Mouse (Mus musculus): ENCODE results near the gene Gm884. TPM values are rescaled to one million over a fixed set of nuclear protein-coding genes. Genes with fewer than 3 reads are reported as not detected.
"Not testable (repeated sequence)": the region's sequence is repeated elsewhere in the genome, so short reads cannot be mapped to it uniquely, and the experiment has no call there.

The Gm884 gene
- polyA plus RNA-seq, 1 experiment from 2014 or later = not detected

- H3K9ac ChIP-seq (ENCODE audit: low read length) = no peak overlapping the region
- H3K4me1 ChIP-seq (replicated peaks; ENCODE audit: control insufficient read depth, insufficient read depth, low read length) = no peaks in the 10 kb centered on the region
- no peak overlapping the region for H3K4me3 ChIP-seq (ENCODE audit: low read depth, low read length)
- ATAC-seq (replicated peaks; ENCODE audit: low FRiP score) = no peak
- H3K27me3 ChIP-seq (ENCODE audit: control insufficient read depth, insufficient read depth, low read length) = no peaks in the 10 kb centered on the region
- no peak overlapping the region for H3K27ac ChIP-seq (ENCODE audit: low read depth, low read length)
- 94% methylated on average over 11 of the region's 11 CpGs for WGBS
- H3K9me3 ChIP-seq (ENCODE audit: control insufficient read depth, low read length) = peaks cover 3% of the 10 kb centered on the region
- no peaks in the 10 kb centered on the region for H3K36me3 ChIP-seq (ENCODE audit: control insufficient read depth, insufficient read depth, low read length)
- DNase-seq (ENCODE audit: low spot score) = no peak
- no peak overlapping the region for H3K4me2 ChIP-seq (ENCODE audit: low read depth, low read length, severe bottlenecking)
Observed at GRCm38 (mm10) chr11:103578339-103578738, 42.6 kb downstream of the Gm884 start.

- DNase-seq (ENCODE audit: low spot score) = no peak
- Histone ChIP-seq H3K4me3 (ENCODE audit: low read depth, low read length) (no peak overlapping the region), H3K9ac (ENCODE audit: low read length) (no peak overlapping the region), H3K27me3 (ENCODE audit: control insufficient read depth, insufficient read depth, low read length) (no peaks in the 10 kb centered on the region), H3K36me3 (ENCODE audit: control insufficient read depth, insufficient read depth, low read length) (no peaks in the 10 kb centered on the region), H3K4me2 (ENCODE audit: low read depth, low read length, severe bottlenecking) (no peak overlapping the region), H3K27ac (ENCODE audit: low read depth, low read length) (no peak overlapping the region), H3K9me3 (ENCODE audit: control insufficient read depth, low read length) (no peaks in the 10 kb centered on the region), H3K4me1 (replicated peaks; ENCODE audit: control insufficient read depth, insufficient read depth, low read length) (no peaks in the 10 kb centered on the region)
- ATAC-seq (replicated peaks; ENCODE audit: low FRiP score) = no peak
- 79% methylated on average over 2 of the region's 2 CpGs for WGBS
Observed at GRCm38 (mm10) chr11:103556021-103556420, 64.9 kb downstream of the Gm884 start.

GRCm38 (mm10) chr11:103534973-103535372 lies 86.0 kb downstream of the Gm884 start:
- not testable (repeated sequence) for H3K4me2 ChIP-seq (ENCODE audit: low read depth, low read length, severe bottlenecking); H3K4me3 ChIP-seq (ENCODE audit: low read depth, low read length); DNase-seq (ENCODE audit: low spot score); H3K4me1 ChIP-seq (replicated peaks; ENCODE audit: control insufficient read depth, insufficient read depth, low read length); H3K27ac ChIP-seq (ENCODE audit: low read depth, low read length); H3K27me3 ChIP-seq (ENCODE audit: control insufficient read depth, insufficient read depth, low read length); H3K36me3 ChIP-seq (ENCODE audit: control insufficient read depth, insufficient read depth, low read length); H3K9me3 ChIP-seq (ENCODE audit: control insufficient read depth, low read length); H3K9ac ChIP-seq (ENCODE audit: low read length); ATAC-seq (replicated peaks; ENCODE audit: low FRiP score)
- 46% methylated on average over 1 of the region's 1 CpGs for WGBS

DNA sequence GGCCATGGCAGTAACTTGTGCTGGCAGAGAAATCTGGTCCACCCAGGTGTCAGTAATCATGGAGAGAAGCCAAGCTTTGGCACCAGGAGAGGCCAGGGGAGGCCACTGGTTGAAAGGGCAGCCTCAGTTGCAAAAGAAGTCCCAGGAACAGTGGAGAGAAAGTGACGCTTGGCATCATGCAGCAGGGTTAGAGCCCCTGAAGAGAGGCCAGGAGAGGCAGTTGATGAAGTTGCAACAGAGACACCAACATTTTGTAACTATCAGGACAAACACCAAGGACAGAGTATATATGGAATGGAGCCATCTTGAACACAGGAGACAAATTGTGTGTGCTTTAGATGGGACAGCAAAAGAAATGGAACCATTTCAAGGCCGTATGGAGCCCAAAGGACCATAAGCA lies 108.8 kb downstream of the Gm884 start:
- DNase-seq (ENCODE audit: low spot score) = no peak
- H3K4me3 ChIP-seq (ENCODE audit: low read depth, low read length) = no peak overlapping the region
- ATAC-seq (replicated peaks; ENCODE audit: low FRiP score) = no peak
- H3K9ac ChIP-seq (ENCODE audit: low read length) = no peak overlapping the region
- H3K27me3 ChIP-seq (ENCODE audit: control insufficient read depth, insufficient read depth, low read length) = no peaks in the 10 kb centered on the region
- no peaks in the 10 kb centered on the region for H3K4me1 ChIP-seq (replicated peaks; ENCODE audit: control insufficient read depth, insufficient read depth, low read length)
- H3K27ac ChIP-seq (ENCODE audit: low read depth, low read length) = no peak overlapping the region
- no peaks in the 10 kb centered on the region for H3K36me3 ChIP-seq (ENCODE audit: control insufficient read depth, insufficient read depth, low read length)
- 79% methylated on average over 2 of the region's 2 CpGs for WGBS
- no peaks in the 10 kb centered on the region for H3K9me3 ChIP-seq (ENCODE audit: control insufficient read depth, low read length)
- no peak overlapping the region for H3K4me2 ChIP-seq (ENCODE audit: low read depth, low read length, severe bottlenecking)

DNA sequence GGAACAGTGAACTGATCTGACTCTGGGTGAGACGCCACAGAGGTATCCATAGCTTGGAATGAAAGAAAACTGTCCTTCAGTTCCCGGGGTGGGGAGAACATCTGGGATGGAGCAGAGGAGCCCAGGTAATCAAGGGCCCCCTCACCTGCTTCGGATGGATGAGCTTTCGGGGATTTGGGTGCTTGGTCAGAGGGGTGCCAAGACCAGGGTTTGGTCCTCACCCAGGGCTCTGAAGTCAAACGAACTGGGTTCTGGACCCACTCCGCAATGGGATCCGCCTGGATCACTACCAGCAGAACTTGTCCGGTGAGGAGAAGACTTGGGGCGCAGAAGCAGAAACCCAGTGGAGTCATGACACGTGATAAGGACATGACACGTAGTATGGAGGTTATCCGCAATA lies 116.4 kb downstream of the Gm884 start, which contains the start of gene Lrrc37a:
Gene Lrrc37a, minus strand, starts transcription at position 101 of the 400 bp plus-strand sequence.
- ATAC-seq (replicated peaks; ENCODE audit: low FRiP score) = no peak
- Histone ChIP-seq H3K27ac (ENCODE audit: low read depth, low read length) (no peak within 1 kb of the TSS), H3K4me3 (ENCODE audit: low read depth, low read length) (no peak within 1 kb of the TSS), H3K9ac (ENCODE audit: low read length) (no peak within 1 kb of the TSS), H3K4me1 (replicated peaks; ENCODE audit: control insufficient read depth, insufficient read depth, low read length) (no peaks in the 10 kb centered on the region), H3K27me3 (ENCODE audit: control insufficient read depth, insufficient read depth, low read length) (no peaks in the 10 kb centered on the region), H3K36me3 (ENCODE audit: control insufficient read depth, insufficient read depth, low read length) (no peaks in the 10 kb centered on the region), H3K9me3 (ENCODE audit: control insufficient read depth, low read length) (no peaks in the 10 kb centered on the region), H3K4me2 (ENCODE audit: low read depth, low read length, severe bottlenecking) (no peak within 1 kb of the TSS)
- no peak for DNase-seq (ENCODE audit: low spot score)
- 94% methylated on average over 12 of the region's 12 CpGs for WGBS

Other genes with a start within 250 kb of the Gm884 start
- 10.1 and 11.3 TPM in 2 replicates for gene Plekhm1, start 208.5 kb downstream of the Gm884 start, polyA plus RNA-seq (2014; fragmentation: Nextera tagmentation; extraction: Ambion mirVana)
- not detected in 2 replicates for gene Lrrc37a, start 116.5 kb downstream of the Gm884 start, polyA plus RNA-seq (2014; fragmentation: Nextera tagmentation; extraction: Ambion mirVana)
- gene Lyzl6, start 17.8 kb upstream of the Gm884 start, polyA plus RNA-seq (2014; fragmentation: Nextera tagmentation; extraction: Ambion mirVana) = not detected in 2 replicates
- gene Rprml, start 28.4 kb upstream of the Gm884 start, polyA plus RNA-seq (2014; fragmentation: Nextera tagmentation; extraction: Ambion mirVana) = not detected in 2 replicates
- 86.7 and 94.9 TPM in 2 replicates for gene Gosr2, start 76.8 kb upstream of the Gm884 start, polyA plus RNA-seq (2014; fragmentation: Nextera tagmentation; extraction: Ambion mirVana)
- 0.49 and 0.87 TPM in 2 replicates for gene Wnt9b, start 128.7 kb upstream of the Gm884 start, polyA plus RNA-seq (2014; fragmentation: Nextera tagmentation; extraction: Ambion mirVana)
- gene Wnt3, start 153.0 kb upstream of the Gm884 start, polyA plus RNA-seq (2014; fragmentation: Nextera tagmentation; extraction: Ambion mirVana) = 5.7 and 6.2 TPM in 2 replicates